Mouse (Mus musculus) kidney, embryonic 16.5 days (tissue): ENCODE measurements around the gene Noa1. TPM values are rescaled to one million over a fixed set of nuclear protein-coding genes. Genes with fewer than 3 reads are reported as not detected.

Source experiments
- ATAC-seq: fragments of 200-750 bp; cut with Nextera tagmentation; 2 replicates; pipeline ENCODE4 v1.8.0; 2017; ENCODE audit warnings: moderate TSS enrichment; ENCODE audit not compliant: low FRiP score, low TSS enrichment
- H3K27ac ChIP-seq: fragments of 300-500 bp; sonication (generic); 2 replicates; pipeline ENCODE4 v1.5.1; 2014; ENCODE audit warnings: low read length
- H3K27me3 ChIP-seq: fragments of 300-500 bp; sonication (generic); 2 replicates; pipeline ENCODE4 v1.6.1; 2014; ENCODE audit warnings: low read length, control low read depth, mixed read lengths; ENCODE audit not compliant: insufficient read depth
- H3K36me3 ChIP-seq: fragments of 300-500 bp; sonication (generic); 2 replicates; pipeline ENCODE4 v1.6.1; 2014; ENCODE audit warnings: low read length, control low read depth, mixed read lengths; ENCODE audit not compliant: insufficient read depth
- H3K4me1 ChIP-seq: fragments of 300-500 bp; sonication (generic); 2 replicates; pipeline ENCODE4 v1.6.1; 2014; ENCODE audit warnings: low read length, control low read depth, mixed read lengths; ENCODE audit not compliant: insufficient read depth
- H3K4me2 ChIP-seq: fragments of 300-500 bp; sonication (generic); replicated peaks from 2 replicates; pipeline ENCODE4 v1.6.1; 2014; ENCODE audit warnings: low read depth, low read length
- H3K4me3 ChIP-seq: fragments of 300-500 bp; sonication (generic); 2 replicates; pipeline ENCODE4 v1.5.1; 2014; ENCODE audit warnings: mild to moderate bottlenecking, low read length
- H3K9ac ChIP-seq: fragments of 300-500 bp; sonication (generic); replicated peaks from 2 replicates; pipeline ENCODE4 v1.6.1; 2014; ENCODE audit warnings: low read length
- H3K9me3 ChIP-seq: fragments of 300-500 bp; sonication (generic); 2 replicates; pipeline ENCODE4 v1.6.1; 2016; ENCODE audit warnings: low read length, control low read depth
- WGBS: fragments of 180-500 bp; shearing (Covaris S2); extraction: QIAGEN DNeasy Blood & Tissue Kit; methylation state at CpG from one replicate; pipeline ENCODE4 v1.1.7; 2014; 5-methylcytosine and 5-hydroxymethylcytosine counted together
- polyA plus RNA-seq: library from polyadenylated mRNA; unstranded; fragments of >200 nt; fragmentation: Nextera tagmentation; extraction: Ambion mirVana; gene quantifications from 2 replicates; pipeline ENCODE4 v1.2.1, GENCODE M21; 2015

Noa1 gene
- 34.2 and 35.9 TPM in 2 replicates for polyA plus RNA-seq

- H3K9me3 ChIP-seq, result no peaks in the 10 kb centered on the region
- peak within 1 kb of the TSS; percentile 84 for H3K9ac ChIP-seq
- H3K27ac ChIP-seq, result peak within 1 kb of the TSS; percentile 96
- H3K4me3 ChIP-seq, result peak within 1 kb of the TSS; percentile 84
- H3K36me3 ChIP-seq, result peaks cover 36% of the 10 kb centered on the region
- peak within 1 kb of the TSS; percentile 95 for H3K4me2 ChIP-seq
- under 1% methylated on average over 85 of the region's 85 CpGs for WGBS
- ATAC-seq, result peak; percentile 95
- H3K4me1 ChIP-seq, result peaks cover 23% of the 10 kb centered on the region
- no peaks in the 10 kb centered on the region for H3K27me3 ChIP-seq
These were observed at the start of gene Noa1, which contains the start of gene Polr2b for GRCm38 (mm10) chr5:77309924-77310772. Gene Noa1 (minus strand): TSS chr5:77310084. Gene Polr2b (plus strand): TSS chr5:77310147.

- under 1% methylated on average over 10 of the region's 10 CpGs for WGBS
- Histone ChIP-seq H3K4me3 (peak overlapping the region; percentile 35), H3K27me3 (no peaks in the 10 kb centered on the region), H3K27ac (peak overlapping the region; percentile 99), H3K9me3 (no peaks in the 10 kb centered on the region), H3K4me1 (peaks cover 61% of the 10 kb centered on the region), H3K4me2 (peak overlapping the region; percentile 52), H3K9ac (peak overlapping the region; percentile 66), H3K36me3 (no peaks in the 10 kb centered on the region)
- peak; percentile 71 for ATAC-seq
These were observed 48.5 kb upstream of the Noa1 start for GRCm38 (mm10) chr5:77358347-77358746.

- Histone ChIP-seq H3K4me3 (peak overlapping the region; percentile 35), H3K9me3 (no peaks in the 10 kb centered on the region), H3K4me1 (peaks cover 57% of the 10 kb centered on the region), H3K4me2 (peak overlapping the region; percentile 52), H3K36me3 (no peaks in the 10 kb centered on the region), H3K27ac (peak overlapping the region; percentile 99), H3K9ac (peak overlapping the region; percentile 66), H3K27me3 (no peaks in the 10 kb centered on the region)
- WGBS, result 8% methylated on average over 22 of the region's 22 CpGs
- ATAC-seq, result peak; percentile 89
These were observed 47.7 kb upstream of the Noa1 start for GRCm38 (mm10) chr5:77357405-77358149.

GRCm38 (mm10) chr5:77355307-77356265 is 45.7 kb upstream of the Noa1 start:
- Histone ChIP-seq H3K9me3 (no peaks in the 10 kb centered on the region), H3K4me2 (no peak overlapping the region; the same call in 1 of the 2 replicates), H3K27me3 (no peaks in the 10 kb centered on the region), H3K4me1 (peaks cover 60% of the 10 kb centered on the region), H3K4me3 (no peak overlapping the region), H3K9ac (peak overlapping the region; percentile 40), H3K36me3 (peaks cover 8% of the 10 kb centered on the region; the same call in 1 of the 2 replicates), H3K27ac (peak overlapping the region; percentile 99)
- ATAC-seq, result no peak
- 58% methylated on average over 19 of the region's 19 CpGs for WGBS

GRCm38 (mm10) chr5:77354361-77354787 is 44.5 kb upstream of the Noa1 start:
- Histone ChIP-seq H3K27ac (peak overlapping the region; percentile 99; the same call in 1 of the 2 replicates), H3K4me1 (peaks cover 57% of the 10 kb centered on the region), H3K36me3 (peaks cover 15% of the 10 kb centered on the region), H3K9ac (peak overlapping the region; percentile 20), H3K4me3 (0 out of 2 replicates have a peak overlapping the region, but pooled peaks have one; percentile 13), H3K27me3 (no peaks in the 10 kb centered on the region), H3K9me3 (no peaks in the 10 kb centered on the region), H3K4me2 (peak overlapping the region; percentile 41)
- 3% methylated on average over 16 of the region's 16 CpGs for WGBS
- peak; percentile 24; the same call in 1 of the 2 replicates for ATAC-seq

- peaks cover 39% of the 10 kb centered on the region for H3K36me3 ChIP-seq
- H3K27ac ChIP-seq, result no peak overlapping the region
- no peaks in the 10 kb centered on the region for H3K9me3 ChIP-seq
- no peak overlapping the region for H3K9ac ChIP-seq
- no peak for ATAC-seq
- peaks cover 36% of the 10 kb centered on the region for H3K4me1 ChIP-seq
- H3K4me3 ChIP-seq, result no peak overlapping the region
- WGBS, result 59% methylated on average over 9 of the region's 9 CpGs
- no peaks in the 10 kb centered on the region for H3K27me3 ChIP-seq
- no peak overlapping the region for H3K4me2 ChIP-seq
These were observed 41.8 kb upstream of the Noa1 start for GRCm38 (mm10) chr5:77351691-77352090.

GRCm38 (mm10) chr5:77349971-77350658 is 40.2 kb upstream of the Noa1 start:
- ATAC-seq, result no peak

GRCm38 (mm10) chr5:77348901-77349300 is 39.0 kb upstream of the Noa1 start:
- no peak overlapping the region for H3K4me3 ChIP-seq
- no peak overlapping the region for H3K27ac ChIP-seq
- H3K36me3 ChIP-seq, result peaks cover 58% of the 10 kb centered on the region
- no peaks in the 10 kb centered on the region for H3K27me3 ChIP-seq
- no peak overlapping the region for H3K9ac ChIP-seq
- no peak for ATAC-seq
- WGBS, result 93% methylated on average over 8 of the region's 8 CpGs
- H3K4me1 ChIP-seq, result peaks cover 8% of the 10 kb centered on the region; the same call in 1 of the 2 replicates
- H3K4me2 ChIP-seq, result no peak overlapping the region
- H3K9me3 ChIP-seq, result no peaks in the 10 kb centered on the region

More at GRCm38 (mm10) chr5:77349971-77350658, 40.2 kb upstream of the Noa1 start:
- Histone ChIP-seq H3K27ac (no peak overlapping the region), H3K4me3 (no peak overlapping the region), H3K4me1 (peaks cover 20% of the 10 kb centered on the region), H3K4me2 (no peak overlapping the region), H3K27me3 (no peaks in the 10 kb centered on the region), H3K9ac (no peak overlapping the region), H3K36me3 (peaks cover 51% of the 10 kb centered on the region), H3K9me3 (no peaks in the 10 kb centered on the region)
- 92% methylated on average over 15 of the region's 15 CpGs for WGBS
